Mouse (Mus musculus) A20 (cell line): ENCODE results near the gene Fcer2a.
A peak's percentile ranks its signal among the peaks of the same experiment; 100 is the strongest.

Experiments used
- DNase-seq: peaks from one replicate; pipeline ENCODE4 v3.0.0-alpha.2; 2011; ENCODE audit warnings: low read depth, low spot score

The Fcer2a gene

DNA sequence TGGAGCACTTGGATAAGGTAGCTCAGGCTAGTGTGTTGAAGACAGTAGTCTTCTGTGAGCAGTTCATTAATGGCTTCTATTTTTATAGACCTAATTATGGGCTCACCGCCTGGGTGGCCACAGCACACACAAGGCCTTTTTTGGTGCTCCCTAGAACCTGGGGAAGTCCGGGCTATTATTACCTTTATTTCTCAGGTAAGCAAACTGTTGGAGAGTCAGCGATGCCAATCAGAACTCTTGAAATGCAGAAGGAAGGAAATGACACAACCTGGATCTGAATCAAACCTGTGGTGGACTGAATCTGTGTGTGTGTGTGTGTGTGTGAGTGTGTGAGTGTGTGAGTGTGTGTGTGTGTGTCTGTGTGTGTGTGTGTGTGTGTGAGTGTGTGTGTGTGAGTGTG is at the start of gene Fcer2a:
Gene Fcer2a (minus strand): TSS at position 55 of the 400 bp plus-strand sequence.
- peak; percentile 78 for DNase-seq

GRCm38 (mm10) chr8:3736947-3737346 is 43.0 kb upstream of the Fcer2a start:
- DNase-seq: no peak

GRCm38 (mm10) chr8:3735599-3735998 is 41.6 kb upstream of the Fcer2a start:
- no peak for DNase-seq

DNA sequence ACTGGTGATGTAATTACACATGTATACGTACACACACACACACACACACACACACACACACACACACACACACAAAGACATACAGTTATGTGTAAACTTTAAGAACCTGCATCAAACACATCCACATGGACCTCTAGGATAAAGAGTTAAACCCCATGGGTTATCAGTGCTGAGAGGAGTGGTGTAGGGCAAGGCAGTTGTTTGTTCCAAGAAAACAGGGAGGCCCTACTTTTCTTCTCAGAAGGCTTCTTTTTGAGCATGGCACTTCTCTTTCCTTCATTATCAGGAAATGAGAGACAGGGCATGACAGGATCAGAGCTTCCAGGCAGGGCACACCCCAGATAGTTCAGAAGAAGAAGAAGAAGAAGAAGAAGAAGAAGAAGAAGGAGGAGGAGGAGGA is 40.1 kb upstream of the Fcer2a start:
- DNase-seq: no peak

- DNase-seq: no peak
These were observed 27.1 kb upstream of the Fcer2a start for GRCm38 (mm10) chr8:3721041-3721440.

- no peak for DNase-seq
These were observed 26.6 kb upstream of the Fcer2a start, which contains the start of gene Clec4g for GRCm38 (mm10) chr8:3720551-3720950. Gene Clec4g (minus strand): TSS chr8:3720651.

DNA sequence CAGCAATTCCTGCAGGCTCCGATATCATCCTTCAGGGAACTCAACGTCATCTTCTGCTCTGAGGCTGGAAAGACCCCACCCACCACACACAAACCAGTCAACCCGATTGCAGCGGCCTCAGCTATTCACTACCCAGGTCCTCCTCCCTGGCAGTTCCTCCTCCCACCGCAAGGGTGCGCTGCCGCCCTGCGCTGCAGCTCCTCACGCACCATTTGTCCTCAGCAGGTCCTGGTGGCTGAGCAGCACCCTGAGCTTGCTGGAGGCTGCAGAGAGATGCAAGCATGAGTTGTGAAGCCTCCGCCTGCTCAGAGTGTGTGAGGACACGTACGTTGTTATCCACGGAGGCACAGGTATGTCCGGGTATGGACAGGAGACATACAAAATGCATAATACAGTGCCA is 24.6 kb upstream of the Fcer2a start:
- peak; percentile 74 for DNase-seq

DNA sequence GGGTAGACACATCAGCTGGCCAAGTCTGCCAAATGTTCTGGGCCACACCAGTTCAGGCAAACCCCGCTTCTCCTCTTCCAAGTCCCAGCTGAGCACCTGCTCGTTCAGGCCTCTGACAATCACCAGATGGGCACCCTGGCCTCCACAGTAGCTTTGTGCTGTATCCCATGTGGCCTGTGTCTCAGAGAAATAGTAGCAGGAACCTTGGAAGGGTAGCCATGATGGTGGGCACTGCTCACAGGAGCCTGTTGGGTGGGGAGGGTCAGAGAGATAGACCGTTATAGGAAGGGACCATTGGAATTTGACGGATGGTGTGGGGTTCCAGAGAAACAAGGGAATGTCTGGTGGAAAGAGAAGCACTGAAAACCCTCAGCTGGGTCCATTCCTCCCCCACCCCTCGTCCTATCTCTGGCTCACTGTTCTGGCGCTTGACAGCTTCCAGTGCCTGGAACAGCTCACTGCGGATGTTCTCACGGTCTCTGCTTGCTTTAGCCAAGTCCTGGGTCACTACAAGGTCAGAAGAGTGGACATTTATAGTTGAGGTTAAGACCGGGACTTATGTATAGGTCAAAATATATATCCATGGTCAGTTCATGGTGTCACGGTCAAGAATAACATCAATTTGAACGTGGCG is 23.5 kb upstream of the Fcer2a start:
- DNase-seq: no peak

- peak; percentile 71 for DNase-seq
These were observed 17.7 kb upstream of the Fcer2a start for GRCm38 (mm10) chr8:3711646-3712045.

GRCm38 (mm10) chr8:3710312-3710711 is 16.3 kb upstream of the Fcer2a start:
- peak; percentile 32 for DNase-seq

DNA sequence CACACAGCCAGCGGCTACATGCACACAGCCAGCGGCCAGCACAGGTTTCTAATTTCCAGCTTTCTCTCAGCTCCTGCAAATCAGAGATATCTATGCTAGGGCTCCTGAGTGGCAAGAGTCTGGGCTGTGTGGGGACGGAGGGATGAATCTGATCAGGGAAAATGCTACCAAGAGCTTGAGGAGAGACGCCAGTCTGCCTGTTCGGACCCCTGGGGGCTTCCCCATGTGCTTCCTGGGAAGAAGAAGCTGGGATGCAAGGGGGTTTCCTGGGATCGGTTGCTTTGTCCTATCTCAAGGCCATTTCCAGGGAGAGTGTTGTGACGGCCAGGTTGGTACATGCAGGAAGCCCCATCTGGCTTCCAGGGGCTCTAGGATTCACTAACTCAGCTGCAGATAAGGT is 13.6 kb upstream of the Fcer2a start:
- no peak for DNase-seq

GRCm38 (mm10) chr8:3705711-3706110 is 11.7 kb upstream of the Fcer2a start:
- peak; percentile 49 for DNase-seq

DNA sequence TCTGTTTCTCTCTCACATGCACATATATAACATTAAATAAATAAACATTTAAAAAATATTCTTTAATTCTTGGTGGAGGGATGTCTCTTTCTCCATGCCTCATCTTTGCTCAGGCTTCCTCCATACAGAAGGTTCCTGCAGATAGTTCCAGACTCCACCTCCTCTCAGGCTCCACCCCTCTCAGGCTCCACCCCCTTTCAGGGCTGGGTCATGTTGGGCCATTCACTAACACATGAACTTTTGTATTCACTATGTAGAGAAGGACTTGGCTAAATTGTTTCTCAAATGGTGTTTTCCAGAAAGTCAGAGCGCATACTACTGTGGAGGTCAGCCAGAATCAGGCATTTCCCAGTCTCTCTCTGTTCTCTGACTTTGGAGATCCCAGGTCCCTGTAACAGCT is 7.5 kb upstream of the Fcer2a start:
- DNase-seq: no peak

DNA sequence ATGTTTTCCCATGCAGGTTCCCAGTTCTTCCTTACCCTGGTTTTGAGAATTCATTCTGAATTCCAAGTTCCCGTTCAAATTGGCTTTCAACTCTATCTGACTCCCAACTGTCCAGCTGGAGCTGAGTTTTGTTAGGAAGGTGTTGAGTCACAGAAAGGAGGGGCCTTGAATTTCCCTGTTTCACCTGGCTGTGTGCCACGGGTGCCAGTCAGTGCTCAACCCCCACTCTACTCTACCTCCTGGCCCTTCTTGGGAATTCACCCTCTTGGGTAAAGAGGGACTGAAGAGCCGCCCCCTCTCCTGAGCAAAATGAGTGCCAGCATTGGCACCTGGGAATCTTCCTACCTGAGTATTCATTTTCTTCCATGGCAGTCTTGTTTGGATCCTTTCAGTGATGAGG is 3.2 kb downstream of the Fcer2a start:
- DNase-seq: no peak

DNA sequence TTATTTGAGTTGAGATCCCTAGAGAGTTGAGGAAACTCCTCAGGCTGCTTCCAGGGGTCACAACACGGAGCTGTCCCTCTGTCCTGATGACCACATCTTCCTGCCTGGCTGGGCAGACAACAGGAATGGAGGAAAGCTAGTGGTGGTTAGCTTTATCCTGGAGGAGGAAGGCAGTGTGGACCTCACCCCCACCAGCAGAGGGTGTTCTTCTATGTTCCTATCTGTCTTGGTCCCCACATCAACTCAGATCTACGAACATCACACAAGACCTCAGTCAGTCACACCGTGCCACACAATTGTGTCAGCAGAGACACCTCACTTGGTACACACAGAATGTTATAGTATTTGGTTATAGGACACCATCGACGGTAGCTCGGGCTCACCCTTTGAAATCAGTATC is 6.4 kb downstream of the Fcer2a start:
- DNase-seq: peak; percentile 30

GRCm38 (mm10) chr8:3685422-3685821 is 8.6 kb downstream of the Fcer2a start:
- no peak for DNase-seq

DNA sequence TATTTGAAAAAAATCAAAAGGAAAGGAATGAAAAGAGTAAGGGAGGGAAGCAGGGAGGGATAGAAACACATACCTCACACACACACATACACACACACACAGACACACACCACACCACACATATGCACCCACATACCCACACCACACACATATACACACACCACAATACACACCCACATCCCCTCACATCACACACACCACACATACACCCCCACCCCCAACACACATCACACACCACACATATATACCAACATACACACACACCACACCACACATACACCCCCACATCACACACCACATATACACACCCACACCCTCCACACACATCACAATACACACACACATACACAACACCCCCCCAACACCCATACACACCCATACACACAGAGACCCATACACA is 9.4 kb downstream of the Fcer2a start:
- no peak for DNase-seq

DNA sequence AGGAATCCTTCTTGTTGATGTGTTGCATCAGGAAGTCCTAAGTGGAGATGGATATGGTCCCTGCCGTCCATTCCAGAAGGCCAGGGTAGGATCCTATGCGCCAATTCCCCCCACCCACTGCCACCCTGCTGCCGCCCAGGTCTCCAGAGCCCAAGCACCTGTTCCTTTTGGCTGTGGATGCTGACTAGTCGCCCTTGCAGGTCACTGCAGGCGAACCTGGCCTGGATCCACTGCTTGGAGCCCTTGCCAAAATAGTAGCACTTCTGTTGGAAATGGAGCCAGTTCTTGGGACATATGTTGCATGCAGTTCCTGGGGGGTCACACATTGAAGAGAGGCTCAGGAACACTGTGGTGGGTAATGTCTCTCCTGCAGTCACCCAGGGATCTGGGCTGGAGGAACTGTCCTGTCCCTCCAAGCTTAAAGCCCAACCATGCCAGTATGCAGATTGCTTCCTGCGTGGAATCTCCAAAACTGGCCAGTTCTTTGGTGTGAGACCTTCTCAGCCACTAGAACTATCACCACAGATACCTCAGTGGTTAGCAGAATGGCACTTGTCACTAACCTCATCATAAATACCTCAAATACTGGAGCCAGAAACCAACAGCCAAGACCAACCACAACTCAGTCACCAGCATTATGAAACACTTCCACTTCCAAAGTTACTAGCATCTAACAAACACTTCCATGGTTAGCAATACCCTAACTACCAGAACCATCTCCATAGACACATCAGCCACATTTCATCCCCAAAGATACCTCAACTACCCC is 10.4 kb downstream of the Fcer2a start:
- no peak for DNase-seq

- no peak for DNase-seq
These were observed 11.5 kb downstream of the Fcer2a start for GRCm38 (mm10) chr8:3682435-3682834.

DNA sequence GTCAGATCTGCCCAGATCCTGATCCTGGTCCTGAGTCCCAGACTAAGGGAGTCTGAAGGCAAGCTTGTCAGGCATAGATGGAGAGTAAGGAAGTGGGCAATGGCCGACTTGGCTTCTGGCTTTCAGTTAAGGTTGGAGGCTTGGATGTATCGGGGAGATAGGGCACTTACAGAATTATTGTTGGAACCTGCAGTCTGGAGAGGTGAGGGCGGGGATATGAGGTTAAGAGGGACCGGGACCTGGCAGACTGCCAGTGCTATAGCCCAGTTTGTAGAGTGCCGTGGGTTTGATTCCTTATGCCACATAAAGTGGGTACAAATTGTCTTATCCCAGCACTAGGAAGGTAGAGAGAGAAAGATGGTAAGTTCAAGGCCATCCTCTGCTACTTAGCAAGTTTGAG is 14.3 kb downstream of the Fcer2a start:
- no peak for DNase-seq

- no peak for DNase-seq
These were observed 14.7 kb downstream of the Fcer2a start for GRCm38 (mm10) chr8:3679236-3679635.

- no peak for DNase-seq
These were observed 15.1 kb downstream of the Fcer2a start for GRCm38 (mm10) chr8:3678831-3679230.

DNA sequence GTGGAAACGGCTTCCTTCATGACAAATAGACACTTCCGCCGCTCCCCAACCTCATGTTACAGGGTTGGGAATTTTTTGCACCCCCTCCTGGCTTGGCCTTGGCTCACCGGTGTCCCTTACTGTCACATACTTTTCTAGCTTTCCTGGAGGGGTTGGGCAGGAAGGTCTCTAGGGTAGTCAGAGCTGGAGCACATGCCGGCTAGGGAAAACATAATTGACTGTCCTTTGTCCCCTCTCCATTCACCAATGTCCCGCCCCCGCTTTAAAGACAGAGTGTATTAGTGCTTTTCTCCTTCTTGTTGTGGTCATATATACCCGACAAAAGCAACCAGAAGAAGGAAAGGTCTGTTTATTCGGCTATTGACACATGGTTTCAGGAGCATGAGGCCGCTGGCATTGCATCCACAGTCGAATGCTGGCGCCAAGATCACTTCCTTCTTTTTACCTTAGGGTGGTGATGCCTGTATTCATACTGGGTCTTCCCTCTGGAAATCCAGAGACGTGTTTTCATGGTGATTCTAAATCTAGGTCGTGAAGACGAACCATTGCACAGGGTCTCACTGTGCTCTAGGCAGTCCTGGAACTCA is 16.9 kb downstream of the Fcer2a start:
- peak; percentile 68 for DNase-seq
